Mouse (Mus musculus) forebrain, postnatal 0 days (tissue): ENCODE measurements around the gene Retnla. TPM values are rescaled to one million over a fixed set of nuclear protein-coding genes. Genes with fewer than 3 reads are reported as not detected.
"Not testable (repeated sequence)": the region's sequence is repeated elsewhere in the genome, so short reads cannot be mapped to it uniquely, and the experiment has no call there.

Source experiments
- ATAC-seq: fragments of 200-750 bp; cut with Nextera tagmentation; 2 replicates; pipeline ENCODE4 v1.8.0; 2017; ENCODE audit warnings: mild to moderate bottlenecking, moderate library complexity
- DNase-seq: peaks from one replicate; pipeline ENCODE4 v3.0.0-alpha.2; 2015
- H3K27ac ChIP-seq: fragments of 300-500 bp; sonication (generic); 2 replicates; pipeline ENCODE4 v1.5.1; 2014; ENCODE audit warnings: low read depth, mild to moderate bottlenecking, antibody characterized with exemption, low read length, moderate library complexity, mixed read lengths
- H3K27me3 ChIP-seq: fragments of 300-500 bp; sonication (generic); 2 replicates; pipeline ENCODE4 v1.6.1; 2014; ENCODE audit warnings: mild to moderate bottlenecking, low read length, mixed read lengths; ENCODE audit not compliant: insufficient read depth
- H3K36me3 ChIP-seq: fragments of 300-500 bp; sonication (generic); 2 replicates; pipeline ENCODE4 v1.6.1; 2014; ENCODE audit warnings: mild to moderate bottlenecking, moderate library complexity; ENCODE audit not compliant: insufficient read depth
- H3K4me1 ChIP-seq: fragments of 300-500 bp; sonication (generic); 2 replicates; pipeline ENCODE4 v1.6.1; 2014; ENCODE audit warnings: antibody characterized with exemption; ENCODE audit not compliant: insufficient read depth
- H3K4me2 ChIP-seq: fragments of 300-500 bp; sonication (generic); 2 replicates; pipeline ENCODE4 v1.6.1; 2014; ENCODE audit warnings: low read depth, mild to moderate bottlenecking, moderate library complexity
- H3K4me3 ChIP-seq: fragments of 300-500 bp; sonication (generic); 2 replicates; pipeline ENCODE4 v1.5.1; 2014; ENCODE audit warnings: low read depth, low read length, mixed read lengths
- H3K9ac ChIP-seq: fragments of 300-500 bp; sonication (generic); 2 replicates; pipeline ENCODE4 v1.6.1; 2014; ENCODE audit warnings: mild to moderate bottlenecking
- H3K9me3 ChIP-seq: fragments of 300-500 bp; sonication (generic); 2 replicates; pipeline ENCODE4 v1.6.1; 2016; ENCODE audit warnings: low read length
- CTCF ChIP-seq: sonication (generic); IDR thresholded peaks from 2 replicates; pipeline ENCODE4 v1.5.1; 2016; ENCODE audit warnings: antibody characterized with exemption, control low read depth, low read depth
- whole genome bisulfite sequencing: fragments of 180-500 bp; shearing (Covaris S2); extraction: QIAGEN DNeasy Blood & Tissue Kit; methylation state at CpG from one replicate; pipeline ENCODE4 v1.1.7; 2014; 5-methylcytosine and 5-hydroxymethylcytosine counted together
- polyA plus RNA-seq: library from polyadenylated mRNA; unstranded; fragments of >200 nt; fragmentation: Nextera tagmentation; extraction: Ambion mirVana; gene quantifications from 2 replicates; pipeline ENCODE4 v1.2.1, GENCODE M21; 2015
- total RNA-seq: library from RNA; depleted of rRNA; stranded (reverse); fragments of >200 nt; gene quantifications from 2 replicates; pipeline ENCODE4 v1.2.3, GENCODE M21; 2014

Retnla gene
- total and polyA plus RNA-seq, 2 experiments from 2014 or later: 2.4 TPM; not detected in 1

- DNase-seq (no peak), ATAC-seq (no peak)
- H3K9ac ChIP-seq: no peak overlapping the region
- H3K4me2 ChIP-seq: no peak overlapping the region
- WGBS: 93% methylated on average over 4 of the region's 4 CpGs
- H3K4me1 ChIP-seq: no peaks in the 10 kb centered on the region
- H3K27me3 ChIP-seq: no peaks in the 10 kb centered on the region
- TF ChIP-seq CTCF: no peak
- H3K27ac ChIP-seq: no peak overlapping the region
- H3K9me3 ChIP-seq: no peaks in the 10 kb centered on the region
- H3K4me3 ChIP-seq: no peak overlapping the region
- no peaks in the 10 kb centered on the region for H3K36me3 ChIP-seq
Observed at GRCm38 (mm10) chr16:48843671-48844386, 1.5 kb downstream of the Retnla start.

GRCm38 (mm10) chr16:48865004-48865403, 22.7 kb downstream of the Retnla start:
- not testable (repeated sequence) for ATAC-seq, H3K4me3 ChIP-seq, H3K27me3 ChIP-seq, H3K9me3 ChIP-seq, H3K36me3 ChIP-seq, H3K27ac ChIP-seq, H3K4me1 ChIP-seq, DNase-seq, H3K9ac ChIP-seq, H3K4me2 ChIP-seq
- WGBS: 92% methylated on average over 1 of the region's 1 CpGs

- Histone ChIP-seq H3K9ac (no peak overlapping the region), H3K9me3 (no peaks in the 10 kb centered on the region), H3K4me2 (no peak overlapping the region), H3K4me1 (no peaks in the 10 kb centered on the region), H3K27me3 (no peaks in the 10 kb centered on the region), H3K27ac (no peak overlapping the region), H3K36me3 (no peaks in the 10 kb centered on the region), H3K4me3 (no peak overlapping the region)
- no peak for DNase-seq
- no peak for TF ChIP-seq CTCF
- 60% methylated on average over 2 of the region's 2 CpGs for WGBS
- ATAC-seq: no peak
Observed at GRCm38 (mm10) chr16:48867690-48868089, 25.3 kb downstream of the Retnla start.

GRCm38 (mm10) chr16:48868663-48869062, 26.3 kb downstream of the Retnla start:
- H3K9ac ChIP-seq: no peak overlapping the region
- H3K4me2 ChIP-seq: no peak overlapping the region
- TF ChIP-seq CTCF: no peak
- no peak for DNase-seq
- no peaks in the 10 kb centered on the region for H3K4me1 ChIP-seq
- WGBS: 91% methylated on average over 1 of the region's 1 CpGs
- ATAC-seq: no peak
- H3K36me3 ChIP-seq: no peaks in the 10 kb centered on the region
- H3K27me3 ChIP-seq: no peaks in the 10 kb centered on the region
- H3K9me3 ChIP-seq: no peaks in the 10 kb centered on the region
- H3K4me3 ChIP-seq: no peak overlapping the region
- no peak overlapping the region for H3K27ac ChIP-seq

GRCm38 (mm10) chr16:48869671-48870070, 27.3 kb downstream of the Retnla start:
- TF ChIP-seq CTCF: no peak
- H3K27me3 ChIP-seq: no peaks in the 10 kb centered on the region
- WGBS: 66% methylated on average over 3 of the region's 3 CpGs

GRCm38 (mm10) chr16:48871754-48872153, 29.4 kb downstream of the Retnla start:
- WGBS: 98% methylated on average over 1 of the region's 1 CpGs
- Histone ChIP-seq H3K4me2 (no peak overlapping the region), H3K9me3 (no peaks in the 10 kb centered on the region), H3K4me3 (no peak overlapping the region), H3K9ac (no peak overlapping the region), H3K36me3 (no peaks in the 10 kb centered on the region), H3K27me3 (no peaks in the 10 kb centered on the region), H3K27ac (no peak overlapping the region), H3K4me1 (no peaks in the 10 kb centered on the region)
- ATAC-seq (no peak), DNase-seq (no peak)
- TF ChIP-seq CTCF: no peak

More at GRCm38 (mm10) chr16:48869671-48870070, 27.3 kb downstream of the Retnla start:
- no peak overlapping the region for H3K4me3 ChIP-seq
- no peak overlapping the region for H3K9ac ChIP-seq
- no peak for DNase-seq
- H3K9me3 ChIP-seq: no peaks in the 10 kb centered on the region
- no peaks in the 10 kb centered on the region for H3K4me1 ChIP-seq
- no peak for ATAC-seq
- H3K4me2 ChIP-seq: no peak overlapping the region
- no peak overlapping the region for H3K27ac ChIP-seq
- no peaks in the 10 kb centered on the region for H3K36me3 ChIP-seq

- Histone ChIP-seq H3K27ac (no peak within 1 kb of the TSS), H3K9ac (no peak within 1 kb of the TSS), H3K4me2 (no peak within 1 kb of the TSS), H3K4me1 (no peaks in the 10 kb centered on the region), H3K9me3 (no peaks in the 10 kb centered on the region), H3K36me3 (no peaks in the 10 kb centered on the region), H3K4me3 (no peak within 1 kb of the TSS), H3K27me3 (no peaks in the 10 kb centered on the region)
- DNase-seq (no peak), ATAC-seq (no peak)
- 92% methylated on average over 4 of the region's 4 CpGs for whole genome bisulfite sequencing
- no peak for TF ChIP-seq CTCF
Observed at GRCm38 (mm10) chr16:48872321-48872720, 30.0 kb downstream of the Retnla start, which contains the start of gene Retnlg. Gene Retnlg, plus strand, starts transcription at chr16:48872621.
